Mouse (Mus musculus) heart, adult 2 months (tissue): ENCODE results near the gene Unc13b.

Source experiments
- CTCF ChIP-seq: fragments of 200-600 bp; IDR thresholded peaks from 2 replicates; pipeline ENCODE4 v1.8.1; 2022; ENCODE audit warnings: antibody characterized with exemption, mild to moderate bottlenecking, moderate library complexity
- EP300 ChIP-seq: fragments of 200-500 bp; IDR thresholded peaks from 2 replicates; pipeline ENCODE4 v1.6.1; 2011; ENCODE audit warnings: low read depth, low read length, control low read depth; ENCODE audit not compliant: insufficient read depth
- POLR2A ChIP-seq: fragments of 200-500 bp; IDR thresholded peaks from 2 replicates; pipeline ENCODE4 v1.6.1; 2011; ENCODE audit warnings: mild to moderate bottlenecking, low read depth, low read length, control low read depth; ENCODE audit not compliant: insufficient read depth

GRCm38 (mm10) chr4:43259435-43259834 lies 200.7 kb downstream of the Unc13b start:
- TF ChIP-seq POLR2A (no peak), CTCF (no peak), EP300 (no peak)
